Mouse (Mus musculus): ENCODE measurements around the gene Olfr699.
"Not testable (repeated sequence)": the region's sequence is repeated elsewhere in the genome, so short reads cannot be mapped to it uniquely, and the experiment has no call there.

The Olfr699 gene

DNA sequence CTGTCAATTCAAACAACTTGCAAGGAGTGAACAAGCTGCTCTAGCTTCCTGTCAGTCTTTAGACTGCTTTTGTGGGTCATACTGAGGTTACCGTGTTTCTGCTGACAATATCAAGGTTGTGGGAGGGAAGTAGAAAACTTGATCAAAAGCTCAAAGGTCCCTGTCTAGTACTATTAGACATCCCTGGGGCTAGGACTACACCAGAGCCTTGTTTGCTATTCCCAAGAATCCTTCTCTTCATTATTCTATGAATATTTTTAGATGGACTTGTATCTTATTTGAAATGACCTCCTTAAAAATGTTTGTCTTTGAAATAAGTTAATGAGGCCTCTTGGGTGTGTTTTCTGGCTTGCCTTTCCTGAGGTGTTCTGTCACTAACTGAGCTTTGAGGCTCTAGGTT lies at the start of gene Olfr699:
Gene Olfr699, minus strand, starts transcription at position 101 of the 400 bp plus-strand sequence.
- no peak for DNase-seq (ENCODE audit: extremely low spot score)

DNA sequence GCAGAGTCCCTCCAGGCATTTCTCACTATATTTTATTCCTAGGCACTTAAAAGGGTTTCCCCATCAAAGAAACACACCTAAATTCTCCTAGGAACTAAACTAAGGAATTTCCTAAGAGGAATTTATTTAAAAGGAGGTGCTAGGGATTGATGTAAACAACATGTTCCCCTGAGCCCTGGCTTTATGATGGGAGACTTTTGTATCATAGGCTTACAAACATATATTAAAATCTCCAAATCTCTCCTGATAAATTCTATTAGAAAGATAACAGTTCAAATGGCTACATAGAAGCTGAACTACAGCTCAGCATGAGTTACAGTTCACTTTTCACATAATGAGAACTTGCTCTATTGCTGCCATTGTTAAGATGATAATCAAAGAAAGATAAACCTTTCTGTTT lies 40.8 kb upstream of the Olfr699 start, which contains the start of gene Olfr702:
Gene Olfr702, minus strand, starts transcription at position 101 of the 400 bp plus-strand sequence.
- DNase-seq (ENCODE audit: extremely low spot score), result no peak

- no peak for DNase-seq (ENCODE audit: extremely low spot score)
Observed at GRCm38 (mm10) chr7:106818414-106818813, 25.4 kb upstream of the Olfr699 start.

GRCm38 (mm10) chr7:106815775-106816174 lies 22.8 kb upstream of the Olfr699 start:
- no peak for DNase-seq (ENCODE audit: extremely low spot score)

- DNase-seq (ENCODE audit: extremely low spot score), result no peak
Observed at GRCm38 (mm10) chr7:106813829-106814228, 20.8 kb upstream of the Olfr699 start, which contains the start of gene Olfr701. Olfr701 (plus strand) TSS chr7:106814129.

DNA sequence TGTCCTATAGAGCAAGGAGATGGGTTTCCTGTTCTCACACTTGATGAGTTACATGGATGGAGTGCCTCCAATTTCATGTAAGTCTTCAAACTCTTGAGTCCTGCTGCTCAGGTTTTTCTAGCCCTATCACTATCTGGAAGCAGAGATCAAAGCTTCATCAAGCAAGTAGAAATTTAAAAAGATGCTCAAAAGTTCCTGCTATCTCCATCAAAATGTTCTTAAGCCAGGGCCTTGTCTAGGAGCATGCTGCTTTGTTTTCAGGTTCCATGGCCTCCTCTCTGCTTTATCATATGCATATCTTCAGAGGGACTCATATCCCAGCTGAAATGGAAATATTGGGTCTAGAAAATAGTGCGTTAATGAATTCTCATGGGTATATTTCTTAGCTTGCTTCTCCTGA lies 15.7 kb upstream of the Olfr699 start, which contains the start of gene Olfr700:
Gene Olfr700, minus strand, starts transcription at position 101 of the 400 bp plus-strand sequence.
- DNase-seq (ENCODE audit: extremely low spot score), result no peak

DNA sequence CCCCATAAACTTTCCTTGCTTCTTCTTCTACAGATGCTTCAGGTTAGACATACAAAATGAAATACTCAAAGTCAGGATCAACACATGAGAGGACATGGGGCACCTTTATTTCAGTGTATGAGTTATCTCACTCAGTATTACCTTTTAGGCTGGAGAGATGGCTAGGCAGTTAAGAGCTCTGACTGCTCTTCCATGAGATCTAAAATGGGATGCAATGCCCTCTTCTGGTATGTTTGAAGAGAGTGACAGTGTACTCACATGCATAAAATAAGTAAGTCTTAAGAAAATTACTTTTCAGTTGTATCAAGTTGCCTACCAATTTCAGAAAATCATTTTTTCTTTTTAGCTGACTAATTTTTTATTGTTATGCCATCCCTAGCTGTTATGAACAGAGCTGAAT lies 4.7 kb downstream of the Olfr699 start:
- no peak for DNase-seq (ENCODE audit: extremely low spot score)

DNA sequence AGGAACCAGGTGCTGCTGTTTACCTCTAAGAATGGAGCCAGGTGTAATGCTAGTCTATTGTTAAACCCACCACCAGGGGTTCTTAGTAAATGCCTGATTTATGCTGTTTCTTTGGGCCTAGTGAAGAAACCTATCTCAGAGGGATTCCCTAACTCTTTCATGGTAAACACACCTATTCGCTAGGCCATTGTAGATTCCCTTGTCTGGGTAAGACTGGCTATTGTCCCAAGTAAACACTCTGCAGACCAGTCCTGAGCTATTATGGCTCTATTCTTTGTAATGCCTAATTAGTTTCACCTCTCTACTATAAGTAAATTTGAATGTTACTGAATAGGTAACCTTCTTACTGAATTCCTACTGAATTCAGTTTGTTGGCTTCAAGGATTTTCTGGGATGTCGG lies 32.0 kb downstream of the Olfr699 start:
- not testable (repeated sequence) for DNase-seq (ENCODE audit: extremely low spot score)

DNA sequence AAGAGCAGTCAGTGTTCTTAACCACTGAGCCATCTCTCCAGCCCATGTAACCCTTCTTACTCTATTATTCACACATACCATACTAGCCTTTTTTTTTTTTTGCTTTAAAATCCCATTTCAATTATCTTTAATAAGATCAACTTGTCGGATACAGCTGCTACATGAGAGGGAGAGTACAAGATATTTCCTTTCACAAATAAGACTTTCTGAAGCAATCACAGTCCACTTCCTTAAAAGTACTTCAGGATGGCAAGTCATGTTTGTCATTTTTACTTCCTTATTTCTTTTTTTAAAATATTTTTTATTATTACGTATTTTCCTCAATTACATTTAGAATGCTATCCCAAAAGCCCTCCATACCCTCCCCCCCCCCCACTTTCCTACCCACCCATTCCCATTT lies 34.2 kb downstream of the Olfr699 start:
- no peak for DNase-seq (ENCODE audit: extremely low spot score)

- DNase-seq (ENCODE audit: extremely low spot score), result no peak
Observed at GRCm38 (mm10) chr7:106755297-106755696, 37.7 kb downstream of the Olfr699 start, which contains the start of gene Olfr698. Olfr698 (minus strand) TSS chr7:106755397.

DNA sequence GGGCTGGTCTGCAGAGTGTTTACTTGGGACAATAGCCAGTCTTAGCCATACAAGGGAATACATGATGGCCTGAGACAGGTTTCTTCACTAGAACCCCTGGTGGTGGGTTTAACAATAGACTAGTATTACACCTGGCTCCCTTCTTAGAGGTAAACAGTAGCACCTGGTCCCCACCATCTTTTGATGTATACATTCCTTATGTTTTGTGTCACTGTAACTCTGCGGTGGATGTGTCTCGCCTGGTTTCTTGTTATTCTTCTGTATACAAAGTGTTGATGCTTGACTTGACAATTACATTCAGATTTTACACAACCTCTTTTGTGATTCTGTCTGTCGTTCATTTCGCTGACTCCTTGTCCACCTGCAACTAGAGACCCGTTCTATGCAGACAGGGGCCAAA lies 47.2 kb downstream of the Olfr699 start:
- no peak for DNase-seq (ENCODE audit: extremely low spot score)

- DNase-seq (ENCODE audit: extremely low spot score), result no peak
Observed at GRCm38 (mm10) chr7:106742343-106742742, 50.7 kb downstream of the Olfr699 start, which contains the start of gene Olfr697. Olfr697 (minus strand) TSS chr7:106742443.
